Mouse (Mus musculus): ENCODE measurements around the gene Uggt2. TPM values are rescaled to one million over a fixed set of nuclear protein-coding genes. Genes with fewer than 3 reads are reported as not detected.
A peak's percentile ranks its signal among the peaks of the same experiment; 100 is the strongest.

Uggt2 gene
- 0.54 and 0.57 TPM in 2 replicates for polyA plus RNA-seq (2012; rRNA removed)

DNA sequence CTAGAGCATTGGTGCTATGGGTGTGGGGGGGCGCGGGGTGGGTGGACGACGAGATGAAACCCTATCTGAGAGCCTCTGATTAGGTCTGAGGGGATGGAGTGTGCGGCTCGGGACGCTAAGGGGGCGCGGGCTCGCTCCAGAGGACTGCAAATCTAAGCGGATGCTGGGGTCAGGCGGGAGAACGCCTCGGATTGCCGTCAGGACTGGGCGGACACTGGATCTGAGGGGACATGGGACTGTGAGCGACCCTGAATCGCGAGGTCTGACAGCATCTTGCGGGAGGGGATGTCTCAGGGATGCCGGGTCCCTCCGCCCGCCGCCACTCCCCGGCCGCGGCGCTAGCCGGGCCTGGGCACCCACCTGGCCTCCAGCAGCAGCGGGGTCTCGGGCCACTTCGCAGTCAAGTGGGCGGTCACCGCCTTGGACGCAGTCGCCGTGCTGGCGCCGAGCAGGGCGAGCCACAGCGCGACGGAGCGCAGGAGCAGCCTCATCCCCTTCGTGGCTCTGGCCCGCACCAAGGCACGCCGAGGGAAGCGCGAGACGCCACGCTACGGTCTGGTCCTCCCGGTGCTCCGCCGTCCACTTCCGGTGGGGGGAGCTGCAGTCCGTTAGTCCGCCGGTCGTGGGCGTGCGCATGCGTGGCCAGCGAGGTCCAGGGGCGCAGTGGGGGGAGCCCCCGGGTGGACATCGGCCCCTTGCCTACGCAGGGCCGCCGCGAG, at the start of gene Uggt2:
Gene Uggt2, minus strand, starts transcription at position 580 of the 719 bp plus-strand sequence.
- Histone ChIP-seq H3K36me3 (ENCODE audit: control insufficient read depth, insufficient read depth, low read length) (no peaks in the 10 kb centered on the region), H3K4me1 (ENCODE audit: control insufficient read depth, insufficient read depth, insufficient read length) (peaks cover 3% of the 10 kb centered on the region; the same call in 1 of the 2 replicates), H3K4me3 (ENCODE audit: extremely low read depth, insufficient read depth, insufficient read length) (peak within 1 kb of the TSS; percentile 42; the same call in 1 of the 2 replicates), H3K27ac (ENCODE audit: insufficient read depth, low read length) (no peak within 1 kb of the TSS), H3K27me3 (ENCODE audit: control insufficient read depth, insufficient read depth, low read length) (peaks cover 8% of the 10 kb centered on the region)
- TF ChIP-seq POLR2A (IDR thresholded peaks at IDR 0.05; ENCODE audit: low read depth, low read length) (no peak), CTCF (IDR thresholded peaks at IDR 0.05; ENCODE audit: extremely low read depth, insufficient read depth, insufficient read length, insufficient replicate concordance) (no peak)
- peak in 1 of 2 experiments; percentile 5 for DNase-seq (ENCODE audit: low read depth in 1 of 2, low spot score in 2 of 2)
- WGBS = 4% methylated on average over 71 of the region's 72 CpGs

DNA sequence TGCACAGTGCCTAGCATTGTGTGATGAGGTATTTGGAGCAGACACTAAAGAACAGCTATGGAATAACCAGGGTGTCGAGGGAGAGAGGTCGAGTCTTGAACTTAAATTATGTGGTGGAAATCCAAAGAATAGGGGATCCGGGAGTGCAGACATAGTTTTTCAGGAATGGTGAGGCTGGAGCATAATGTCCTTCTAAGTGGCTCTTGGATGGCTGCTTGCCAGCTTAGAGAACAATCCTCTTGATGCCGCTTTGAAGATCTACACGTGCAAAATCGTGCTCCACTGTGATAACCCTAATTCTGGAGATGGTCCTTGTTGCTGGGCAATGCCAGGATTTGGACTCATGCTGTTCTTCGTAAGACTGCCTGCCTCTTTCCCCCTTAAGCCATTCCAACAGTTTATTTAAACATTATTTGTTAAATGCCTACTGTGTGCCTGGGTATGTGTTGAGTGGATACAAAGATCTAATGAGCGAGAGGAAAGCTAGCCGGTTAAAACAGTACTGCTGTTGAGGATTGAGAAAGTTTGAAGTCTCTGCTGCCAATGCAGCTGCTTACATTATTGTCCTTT, 40.2 kb upstream of the Uggt2 start:
- Histone ChIP-seq H3K4me3 (ENCODE audit: extremely low read depth, insufficient read depth, insufficient read length) (no peak overlapping the region), H3K36me3 (ENCODE audit: control insufficient read depth, insufficient read depth, low read length) (no peaks in the 10 kb centered on the region), H3K27ac (ENCODE audit: insufficient read depth, low read length) (no peak overlapping the region), H3K4me1 (ENCODE audit: control insufficient read depth, insufficient read depth, insufficient read length) (no peaks in the 10 kb centered on the region; the same call in 1 of the 2 replicates), H3K27me3 (ENCODE audit: control insufficient read depth, insufficient read depth, low read length) (peaks cover 12% of the 10 kb centered on the region)
- no peak for DNase-seq (ENCODE audit: low read depth in 1 of 2, low spot score in 2 of 2)
- no peak for TF ChIP-seq CTCF (IDR thresholded peaks at IDR 0.05; ENCODE audit: extremely low read depth, insufficient read depth, insufficient read length, insufficient replicate concordance)
- TF ChIP-seq POLR2A (IDR thresholded peaks at IDR 0.05; ENCODE audit: low read depth, low read length) = no peak
- WGBS = 56% methylated on average over 9 of the region's 9 CpGs

DNA sequence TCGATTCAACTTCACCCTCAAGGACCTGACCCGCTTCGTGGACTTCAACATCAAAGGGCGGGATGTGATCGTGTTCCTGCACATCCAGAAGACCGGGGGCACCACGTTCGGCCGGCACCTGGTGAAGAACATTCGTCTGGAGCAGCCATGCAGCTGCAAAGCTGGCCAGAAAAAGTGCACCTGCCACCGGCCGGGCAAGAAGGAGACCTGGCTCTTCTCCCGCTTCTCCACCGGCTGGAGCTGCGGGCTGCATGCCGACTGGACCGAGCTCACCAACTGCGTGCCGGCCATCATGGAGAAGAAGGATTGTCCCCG, 39.5 kb upstream of the Uggt2 start:
- no peaks in the 10 kb centered on the region for H3K36me3 ChIP-seq (ENCODE audit: control insufficient read depth, insufficient read depth, low read length)
- H3K27ac ChIP-seq (ENCODE audit: insufficient read depth, low read length) = no peak overlapping the region
- no peak overlapping the region for H3K4me3 ChIP-seq (ENCODE audit: extremely low read depth, insufficient read depth, insufficient read length)
- 4% methylated on average over 20 of the region's 20 CpGs for WGBS
- no peaks in the 10 kb centered on the region; the same call in 1 of the 2 replicates for H3K4me1 ChIP-seq (ENCODE audit: control insufficient read depth, insufficient read depth, insufficient read length)
- TF ChIP-seq POLR2A (IDR thresholded peaks at IDR 0.05; ENCODE audit: low read depth, low read length) = no peak
- TF ChIP-seq CTCF (IDR thresholded peaks at IDR 0.05; ENCODE audit: extremely low read depth, insufficient read depth, insufficient read length, insufficient replicate concordance) = no peak
- H3K27me3 ChIP-seq (ENCODE audit: control insufficient read depth, insufficient read depth, low read length) = peaks cover 12% of the 10 kb centered on the region
- no peak for DNase-seq (ENCODE audit: low read depth in 1 of 2, low spot score in 2 of 2)

DNA sequence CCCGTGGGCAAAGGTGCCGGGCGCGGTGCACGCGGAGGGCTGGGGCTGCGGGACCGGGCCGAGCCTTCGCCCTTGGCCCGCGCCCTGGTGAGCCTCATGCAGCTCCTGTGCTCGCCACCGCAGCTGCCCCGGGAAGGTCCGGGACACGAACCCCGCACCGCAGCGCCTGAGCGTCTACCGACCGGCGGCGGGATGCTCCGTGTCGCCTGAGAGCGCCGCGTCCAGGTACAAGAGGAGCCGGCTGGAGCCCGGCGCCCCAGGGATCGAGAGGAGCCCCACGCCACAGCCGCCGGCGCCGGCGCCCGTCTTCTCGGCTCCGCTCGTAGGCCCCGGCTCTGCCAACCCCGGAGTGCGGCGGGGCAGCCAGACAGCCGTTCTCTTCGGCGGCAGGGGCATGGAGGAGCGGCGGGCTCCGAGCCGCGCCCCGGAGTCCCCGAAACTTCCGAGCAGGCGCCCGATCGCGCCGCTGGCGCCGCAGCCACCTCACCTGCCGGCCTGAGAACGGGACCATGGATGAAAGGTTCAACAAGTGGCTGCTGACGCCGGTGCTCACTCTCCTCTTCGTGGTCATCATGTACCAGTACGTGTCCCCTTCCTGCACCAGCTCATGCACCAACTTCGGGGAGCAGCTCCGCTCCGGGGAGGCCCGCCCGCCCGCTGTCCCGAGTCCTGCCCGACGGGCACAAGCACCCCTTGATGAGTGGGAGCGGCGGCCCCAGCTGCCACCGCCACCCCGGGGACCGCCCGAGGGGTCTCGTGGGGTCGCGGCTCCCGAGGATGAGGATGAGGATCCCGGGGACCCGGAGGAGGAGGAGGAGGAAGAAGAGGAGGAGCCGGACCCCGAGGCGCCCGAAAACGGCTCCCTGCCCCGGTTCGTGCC, 38.9 kb upstream of the Uggt2 start, which contains the start of gene Hs6st3:
Gene Hs6st3, plus strand, starts transcription at position 436 of the 880 bp plus-strand sequence.
- WGBS = 3% methylated on average over 95 of the region's 100 CpGs
- no peak within 1 kb of the TSS; the same call in 1 of the 2 replicates for H3K4me3 ChIP-seq (ENCODE audit: extremely low read depth, insufficient read depth, insufficient read length)
- peaks cover 12% of the 10 kb centered on the region for H3K27me3 ChIP-seq (ENCODE audit: control insufficient read depth, insufficient read depth, low read length)
- DNase-seq (ENCODE audit: low read depth in 1 of 2, low spot score in 2 of 2) = no peak
- no peak within 1 kb of the TSS for H3K27ac ChIP-seq (ENCODE audit: insufficient read depth, low read length)
- no peaks in the 10 kb centered on the region for H3K36me3 ChIP-seq (ENCODE audit: control insufficient read depth, insufficient read depth, low read length)
- H3K4me1 ChIP-seq (ENCODE audit: control insufficient read depth, insufficient read depth, insufficient read length) = no peaks in the 10 kb centered on the region; the same call in 1 of the 2 replicates
- TF ChIP-seq CTCF (IDR thresholded peaks at IDR 0.05; ENCODE audit: extremely low read depth, insufficient read depth, insufficient read length, insufficient replicate concordance) (no peak), POLR2A (IDR thresholded peaks at IDR 0.05; ENCODE audit: low read depth, low read length) (no peak)

DNA sequence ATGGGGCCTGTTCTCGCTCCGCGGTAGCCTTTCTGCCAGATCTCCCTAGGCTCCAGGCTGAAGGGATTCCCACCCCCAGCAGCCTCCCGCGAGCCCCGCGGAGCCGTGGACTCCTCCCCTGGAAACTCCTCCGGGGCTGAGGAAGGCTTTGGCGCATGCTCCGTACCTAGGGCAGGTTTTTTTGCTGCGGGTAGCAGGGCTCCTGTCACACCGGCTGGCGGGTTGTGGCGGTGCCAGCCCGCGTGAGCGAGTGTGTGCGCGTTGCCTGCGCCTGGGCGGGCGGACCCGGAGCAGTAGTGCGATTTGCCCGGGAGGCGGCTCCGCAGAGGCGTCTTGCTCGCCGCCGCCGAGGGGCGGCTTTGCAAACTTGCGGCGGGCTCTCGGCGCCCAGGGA, 38.3 kb upstream of the Uggt2 start:
- TF ChIP-seq CTCF (IDR thresholded peaks at IDR 0.05; ENCODE audit: extremely low read depth, insufficient read depth, insufficient read length, insufficient replicate concordance) (no peak), POLR2A (IDR thresholded peaks at IDR 0.05; ENCODE audit: low read depth, low read length) (no peak)
- Histone ChIP-seq H3K36me3 (ENCODE audit: control insufficient read depth, insufficient read depth, low read length) (no peaks in the 10 kb centered on the region), H3K27me3 (ENCODE audit: control insufficient read depth, insufficient read depth, low read length) (peaks cover 12% of the 10 kb centered on the region), H3K4me3 (ENCODE audit: extremely low read depth, insufficient read depth, insufficient read length) (no peak overlapping the region; the same call in 1 of the 2 replicates), H3K4me1 (ENCODE audit: control insufficient read depth, insufficient read depth, insufficient read length) (no peaks in the 10 kb centered on the region; the same call in 1 of the 2 replicates), H3K27ac (ENCODE audit: insufficient read depth, low read length) (no peak overlapping the region)
- DNase-seq (ENCODE audit: low read depth in 1 of 2, low spot score in 2 of 2) = no peak
- 3% methylated on average over 38 of the region's 38 CpGs for WGBS

DNA sequence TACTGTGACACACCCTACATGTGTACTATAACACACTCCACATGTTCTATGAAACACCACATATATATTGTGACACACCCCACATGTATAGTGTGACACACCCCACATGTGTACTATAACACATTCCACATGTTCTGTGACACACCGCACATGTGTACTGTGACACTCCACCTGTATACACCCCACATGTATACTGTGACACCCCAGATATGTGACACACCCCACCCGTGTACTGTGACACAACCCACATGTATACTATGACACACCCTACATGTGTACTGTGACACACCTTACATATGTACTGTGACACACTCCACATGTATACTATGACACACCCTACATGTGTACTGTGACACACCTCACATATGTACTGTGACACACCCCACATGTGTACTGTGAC, 28.1 kb upstream of the Uggt2 start:
- H3K27me3 ChIP-seq (ENCODE audit: control insufficient read depth, insufficient read depth, low read length) = no peaks in the 10 kb centered on the region
- no peaks in the 10 kb centered on the region for H3K4me1 ChIP-seq (ENCODE audit: control insufficient read depth, insufficient read depth, insufficient read length)
- H3K4me3 ChIP-seq (ENCODE audit: extremely low read depth, insufficient read depth, insufficient read length) = no peak overlapping the region
- WGBS = 91% methylated on average over 2 of the region's 2 CpGs
- TF ChIP-seq CTCF (IDR thresholded peaks at IDR 0.05; ENCODE audit: extremely low read depth, insufficient read depth, insufficient read length, insufficient replicate concordance) (no peak), POLR2A (IDR thresholded peaks at IDR 0.05; ENCODE audit: low read depth, low read length) (no peak)
- H3K36me3 ChIP-seq (ENCODE audit: control insufficient read depth, insufficient read depth, low read length) = no peaks in the 10 kb centered on the region
- H3K27ac ChIP-seq (ENCODE audit: insufficient read depth, low read length) = no peak overlapping the region
- no peak for DNase-seq (ENCODE audit: low read depth in 1 of 2, low spot score in 2 of 2)
